Mouse (Mus musculus): ENCODE data around the gene Pitpnm2. TPM values are rescaled to one million over a fixed set of nuclear protein-coding genes. Genes with fewer than 3 reads are reported as not detected.

Gene Pitpnm2
- polyA plus RNA-seq, 1 experiment from 2014 or later = 4.0 TPM

DNA sequence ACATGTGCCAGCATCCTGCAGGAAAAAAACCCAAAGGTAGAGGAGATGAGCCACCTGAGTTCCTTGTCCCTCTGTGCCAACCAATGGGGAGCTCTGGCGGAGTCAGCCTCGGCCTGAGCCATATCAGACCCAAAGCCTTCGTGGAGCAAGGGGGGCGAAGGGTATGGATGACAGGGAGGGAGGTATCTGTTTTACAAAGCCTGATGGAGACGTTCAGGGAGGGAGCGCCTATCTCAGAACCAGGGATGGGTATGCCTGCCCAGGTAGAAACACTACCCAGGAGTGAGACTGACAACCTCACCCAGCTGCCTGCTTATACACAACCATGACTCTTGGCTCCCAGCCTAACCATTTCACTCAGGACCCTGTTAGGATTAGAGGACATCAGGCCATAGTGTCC lies 33.2 kb downstream of the Pitpnm2 start:
- peaks cover 26% of the 10 kb centered on the region for H3K4me1 ChIP-seq
- H3K4me3 ChIP-seq = no peak overlapping the region
- peaks cover 19% of the 10 kb centered on the region; the same call in 1 of the 2 replicates for H3K36me3 ChIP-seq (replicated peaks)
- no peaks in the 10 kb centered on the region for H3K27me3 ChIP-seq (replicated peaks; ENCODE audit: low read depth, poor library complexity, severe bottlenecking)
- 89% methylated on average over 6 of the region's 6 CpGs for WGBS
- H3K27ac ChIP-seq (replicated peaks) = no peak overlapping the region
- no peaks in the 10 kb centered on the region for H3K9me3 ChIP-seq
- DNase-seq (ENCODE audit: low spot score) = no peak

DNA sequence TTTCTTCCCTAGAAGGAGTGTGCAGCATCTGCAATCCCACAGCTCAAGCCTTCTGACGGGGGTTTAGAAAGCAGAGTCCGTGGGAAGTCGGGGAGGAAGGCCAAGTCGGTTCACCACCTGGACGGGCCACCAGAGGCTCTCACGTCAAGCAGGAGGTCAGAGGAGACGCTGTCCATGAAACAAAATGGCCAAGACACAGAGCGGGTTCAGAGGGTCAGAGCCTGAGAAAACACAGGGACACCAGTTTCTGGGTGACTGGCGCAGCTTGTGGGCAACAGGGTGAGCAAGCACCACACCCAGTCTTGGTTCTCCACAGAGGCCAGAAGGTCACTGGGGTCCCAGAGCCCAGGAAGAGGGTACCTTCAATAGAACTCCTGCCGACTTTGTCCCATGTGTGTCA lies 33.9 kb downstream of the Pitpnm2 start:
- H3K9me3 ChIP-seq = no peaks in the 10 kb centered on the region
- peak overlapping the region; percentile 41; the same call in 1 of the 2 replicates for H3K27ac ChIP-seq (replicated peaks)
- no peak for DNase-seq (ENCODE audit: low spot score)
- peaks cover 19% of the 10 kb centered on the region; the same call in 1 of the 2 replicates for H3K36me3 ChIP-seq (replicated peaks)
- H3K4me1 ChIP-seq = peaks cover 33% of the 10 kb centered on the region
- 84% methylated on average over 10 of the region's 10 CpGs for WGBS
- H3K27me3 ChIP-seq (replicated peaks; ENCODE audit: low read depth, poor library complexity, severe bottlenecking) = no peaks in the 10 kb centered on the region
- no peak overlapping the region for H3K4me3 ChIP-seq

DNA sequence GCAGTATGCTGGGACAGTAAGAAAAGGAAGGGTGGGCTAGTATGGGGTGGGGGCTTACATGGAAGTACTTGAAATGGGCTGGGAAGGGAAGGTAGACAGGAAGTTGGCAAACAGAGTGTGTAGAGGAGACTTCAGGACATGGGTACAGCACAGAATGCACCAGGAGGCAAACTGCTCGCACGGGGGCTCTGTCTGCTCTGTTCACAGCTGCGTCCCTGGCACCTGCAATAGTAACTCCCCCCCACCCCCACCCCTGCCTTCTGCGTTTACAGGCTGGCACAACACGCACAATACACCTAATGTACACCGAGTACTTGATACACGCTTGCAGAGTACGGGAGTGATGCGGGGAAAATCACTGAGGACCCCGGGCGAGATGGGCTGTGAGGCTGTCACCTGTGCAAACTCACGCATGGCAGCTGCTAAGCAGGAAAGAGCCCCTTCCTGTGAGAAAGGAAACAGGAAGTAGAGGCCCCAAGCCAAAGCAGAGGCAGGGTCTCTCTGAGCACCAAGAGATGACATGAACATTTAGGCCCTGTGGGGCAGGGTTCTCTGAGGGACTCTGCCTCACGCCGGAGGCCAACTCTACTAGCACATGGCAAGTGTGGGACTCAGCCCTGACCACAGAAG lies 34.9 kb downstream of the Pitpnm2 start:
- Histone ChIP-seq H3K36me3 (replicated peaks) (peaks cover 19% of the 10 kb centered on the region; the same call in 1 of the 2 replicates), H3K9me3 (no peaks in the 10 kb centered on the region), H3K27ac (replicated peaks) (peak overlapping the region; percentile 48), H3K4me3 (no peak overlapping the region), H3K27me3 (replicated peaks; ENCODE audit: low read depth, poor library complexity, severe bottlenecking) (no peaks in the 10 kb centered on the region), H3K4me1 (peaks cover 44% of the 10 kb centered on the region)
- no peak for DNase-seq (ENCODE audit: low spot score)
- 85% methylated on average over 14 of the region's 14 CpGs for WGBS

DNA sequence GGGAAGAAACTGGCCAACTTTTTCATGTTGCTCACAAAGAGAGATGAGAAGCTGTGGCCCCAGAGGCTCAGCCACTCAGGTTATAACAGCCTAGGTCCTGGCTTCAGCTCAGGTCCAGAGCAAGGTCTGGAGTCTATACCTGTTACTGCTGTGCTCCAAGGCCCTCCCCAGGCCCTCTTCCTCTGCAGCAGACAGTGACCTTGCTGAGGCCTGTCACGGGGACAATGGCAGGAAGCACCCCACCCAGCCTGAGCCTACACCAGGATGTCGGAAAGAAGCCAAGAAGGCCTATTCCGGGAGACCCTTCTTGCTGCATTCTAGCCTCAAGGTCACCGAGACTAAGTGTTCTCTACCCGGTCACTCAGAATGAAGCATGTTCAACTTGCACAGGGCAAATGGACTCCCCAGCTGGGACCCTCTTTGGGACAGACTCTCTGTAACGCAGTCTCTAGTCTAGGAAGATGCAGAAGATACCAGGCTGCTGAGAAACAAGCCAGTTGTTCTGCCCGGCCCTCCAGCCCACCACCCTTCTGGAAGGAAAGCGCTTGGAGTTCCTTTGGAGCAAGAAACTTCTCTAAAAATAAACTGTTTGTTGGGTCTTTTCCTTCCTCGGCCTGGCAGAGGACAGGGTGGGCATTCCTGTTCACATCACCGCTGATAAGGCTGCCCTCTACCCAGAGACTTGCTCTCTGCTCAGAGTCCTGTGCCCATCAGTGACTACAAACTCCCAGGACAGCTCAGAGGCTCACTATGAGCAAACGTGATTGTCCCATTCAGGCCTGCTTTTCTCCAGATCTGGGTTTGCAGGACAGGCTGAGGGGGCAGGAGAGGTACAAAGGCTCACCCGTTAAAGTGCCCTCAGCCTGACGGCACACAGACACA lies 35.7 kb downstream of the Pitpnm2 start:
- H3K36me3 ChIP-seq (replicated peaks) = peaks cover 19% of the 10 kb centered on the region; the same call in 1 of the 2 replicates
- H3K27ac ChIP-seq (replicated peaks) = peak overlapping the region; percentile 48
- 83% methylated on average over 13 of the region's 13 CpGs for WGBS

DNA sequence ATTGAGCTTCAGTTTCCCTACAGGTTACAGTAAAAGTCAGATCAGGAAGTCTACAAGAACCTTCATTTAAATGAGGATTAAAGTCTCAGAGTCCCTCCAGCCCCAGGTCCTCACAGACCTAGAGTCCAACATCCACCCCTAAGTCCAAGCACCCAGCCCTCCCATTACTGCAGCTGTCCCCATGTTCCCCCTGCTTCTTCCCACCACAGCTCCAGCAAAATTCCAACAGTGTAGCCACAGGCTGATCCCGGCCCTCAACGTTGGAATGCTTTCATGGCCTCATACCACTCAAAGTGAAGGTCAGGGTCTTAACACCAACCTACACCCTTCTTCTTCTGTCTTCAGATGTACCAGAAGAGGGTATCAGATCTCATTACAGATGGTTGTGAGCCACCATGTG lies 37.9 kb downstream of the Pitpnm2 start:
- Histone ChIP-seq H3K27ac (replicated peaks) (0 out of 2 replicates have a peak overlapping the region, but pooled peaks have one; percentile 66), H3K4me1 (peaks cover 57% of the 10 kb centered on the region), H3K9me3 (no peaks in the 10 kb centered on the region), H3K27me3 (replicated peaks; ENCODE audit: low read depth, poor library complexity, severe bottlenecking) (no peaks in the 10 kb centered on the region), H3K4me3 (no peak overlapping the region), H3K36me3 (replicated peaks) (peaks cover 19% of the 10 kb centered on the region; the same call in 1 of the 2 replicates)
- 90% methylated on average over 2 of the region's 2 CpGs for WGBS
- no peak for DNase-seq (ENCODE audit: low spot score)

More for the DNA sequence above, 35.7 kb downstream of the Pitpnm2 start:
- Histone ChIP-seq H3K27me3 (replicated peaks; ENCODE audit: low read depth, poor library complexity, severe bottlenecking) (no peaks in the 10 kb centered on the region), H3K4me3 (no peak overlapping the region), H3K9me3 (no peaks in the 10 kb centered on the region), H3K4me1 (peaks cover 46% of the 10 kb centered on the region)
- no peak for DNase-seq (ENCODE audit: low spot score)

DNA sequence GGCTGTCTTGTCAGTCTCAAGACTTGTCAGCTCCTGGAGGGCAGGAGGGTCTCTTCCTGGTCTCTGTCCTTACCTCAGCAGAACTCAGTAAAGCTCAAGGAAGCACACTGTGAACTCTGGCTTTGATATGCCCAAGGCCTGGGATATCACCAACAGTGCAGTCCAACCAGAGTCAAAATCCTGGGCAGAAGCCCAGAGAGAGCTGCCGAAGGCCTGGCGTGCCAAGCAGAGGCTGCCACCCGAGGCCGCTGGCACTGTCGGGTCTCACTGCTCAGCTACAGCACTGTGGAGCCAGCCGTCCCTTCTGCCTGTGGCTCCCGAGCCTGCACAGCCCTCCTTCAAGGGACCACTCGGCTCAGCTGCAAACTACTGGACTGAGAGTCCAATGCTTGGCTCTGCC lies 38.3 kb downstream of the Pitpnm2 start:
- H3K36me3 ChIP-seq (replicated peaks) = peaks cover 19% of the 10 kb centered on the region; the same call in 1 of the 2 replicates
- peaks cover 61% of the 10 kb centered on the region for H3K4me1 ChIP-seq
- no peak for DNase-seq (ENCODE audit: low spot score)
- H3K4me3 ChIP-seq = no peak overlapping the region
- peak overlapping the region; percentile 66 for H3K27ac ChIP-seq (replicated peaks)
- no peaks in the 10 kb centered on the region for H3K9me3 ChIP-seq
- WGBS = 89% methylated on average over 8 of the region's 8 CpGs
- H3K27me3 ChIP-seq (replicated peaks; ENCODE audit: low read depth, poor library complexity, severe bottlenecking) = no peaks in the 10 kb centered on the region

DNA sequence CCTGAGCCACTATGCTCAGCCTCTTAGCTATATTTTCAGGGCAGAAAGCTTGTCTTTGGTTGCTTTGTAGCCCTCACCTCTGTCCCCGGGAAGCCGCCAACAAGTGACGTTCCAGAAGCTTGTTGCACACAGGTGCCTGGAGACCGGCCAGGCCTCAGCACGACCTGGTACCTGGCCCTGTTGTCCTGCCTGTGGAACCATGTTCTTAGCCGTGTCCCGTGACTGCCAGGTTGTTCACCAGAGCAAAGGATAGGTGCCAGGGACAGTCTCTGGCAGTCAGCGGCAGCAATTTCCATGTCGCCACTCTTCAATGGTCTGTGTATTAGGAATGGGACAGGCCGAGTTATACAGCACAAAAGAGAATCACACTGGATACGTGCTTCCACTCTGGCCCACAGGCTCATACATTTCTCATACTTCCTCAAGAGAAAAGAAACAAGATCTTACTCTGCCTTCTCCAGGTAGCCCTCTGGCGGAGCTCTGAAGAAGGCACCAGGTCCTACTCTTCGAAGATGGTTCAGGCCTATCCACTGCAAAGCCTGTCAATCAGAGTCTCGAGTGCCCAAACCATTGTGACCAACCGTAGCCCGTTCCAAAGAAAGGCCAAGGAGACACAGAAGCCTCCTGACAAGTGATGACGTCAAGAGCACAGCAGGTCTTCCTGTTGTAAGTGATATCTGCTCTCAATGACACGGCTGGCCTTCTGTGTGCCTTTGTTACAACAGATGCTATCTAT lies 39.1 kb downstream of the Pitpnm2 start:
- Histone ChIP-seq H3K27ac (replicated peaks) (no peak overlapping the region), H3K36me3 (replicated peaks) (peaks cover 16% of the 10 kb centered on the region; the same call in 1 of the 2 replicates), H3K9me3 (no peaks in the 10 kb centered on the region), H3K4me1 (peaks cover 64% of the 10 kb centered on the region), H3K27me3 (replicated peaks; ENCODE audit: low read depth, poor library complexity, severe bottlenecking) (no peaks in the 10 kb centered on the region), H3K4me3 (no peak overlapping the region)
- DNase-seq (ENCODE audit: low spot score) = no peak
- WGBS = 74% methylated on average over 18 of the region's 18 CpGs

DNA sequence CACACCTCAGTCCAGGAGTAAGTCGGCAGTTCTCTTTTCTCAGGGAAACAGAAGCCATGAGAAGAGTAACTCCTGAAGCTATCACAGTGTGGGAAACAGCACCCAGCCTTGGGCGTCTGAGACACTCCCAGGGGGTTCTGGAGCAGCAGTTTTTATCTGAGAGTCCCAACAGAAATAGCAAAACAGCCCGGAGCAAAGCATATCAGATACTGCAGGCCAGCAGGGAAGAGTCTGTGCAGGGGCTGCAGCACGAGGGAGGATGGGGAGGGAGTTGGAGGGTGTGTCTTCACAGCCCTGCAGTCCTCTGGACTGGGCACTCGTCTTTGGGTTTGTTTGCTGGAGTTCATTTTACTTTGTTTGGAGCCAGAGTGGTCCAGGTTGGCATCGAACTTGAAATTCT lies 39.7 kb downstream of the Pitpnm2 start:
- H3K4me3 ChIP-seq = no peak overlapping the region
- peaks cover 12% of the 10 kb centered on the region; the same call in 1 of the 2 replicates for H3K36me3 ChIP-seq (replicated peaks)
- H3K4me1 ChIP-seq = peaks cover 65% of the 10 kb centered on the region
- H3K27me3 ChIP-seq (replicated peaks; ENCODE audit: low read depth, poor library complexity, severe bottlenecking) = no peaks in the 10 kb centered on the region
- DNase-seq (ENCODE audit: low spot score) = no peak
- no peak overlapping the region for H3K27ac ChIP-seq (replicated peaks)
- WGBS = 57% methylated on average over 6 of the region's 6 CpGs
- H3K9me3 ChIP-seq = no peaks in the 10 kb centered on the region

DNA sequence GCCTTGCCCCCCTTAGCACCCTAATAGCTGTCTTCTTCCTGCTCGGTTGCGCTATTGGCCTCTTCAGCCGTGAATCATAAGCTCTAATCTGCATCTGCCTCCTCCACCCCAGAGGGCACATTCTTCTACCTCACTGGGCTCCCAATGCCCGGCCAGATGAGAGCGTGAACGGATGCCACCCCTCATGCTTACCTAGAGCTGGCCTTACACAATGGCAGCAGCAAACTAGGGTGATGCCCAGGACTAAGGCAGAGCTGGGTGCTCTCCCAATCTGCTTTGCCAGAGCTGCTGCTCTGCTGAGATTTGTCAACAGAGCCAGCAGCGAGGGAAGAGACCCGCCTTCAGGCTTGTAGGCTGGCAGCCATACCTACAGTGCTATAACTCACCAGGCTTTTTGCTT lies 41.5 kb downstream of the Pitpnm2 start:
- Histone ChIP-seq H3K4me3 (no peak overlapping the region), H3K9me3 (no peaks in the 10 kb centered on the region), H3K27me3 (replicated peaks; ENCODE audit: low read depth, poor library complexity, severe bottlenecking) (no peaks in the 10 kb centered on the region), H3K4me1 (peaks cover 67% of the 10 kb centered on the region), H3K36me3 (replicated peaks) (peaks cover 2% of the 10 kb centered on the region; the same call in 1 of the 2 replicates), H3K27ac (replicated peaks) (no peak overlapping the region; the same call in 1 of the 2 replicates)
- 85% methylated on average over 8 of the region's 8 CpGs for WGBS
- no peak for DNase-seq (ENCODE audit: low spot score)

DNA sequence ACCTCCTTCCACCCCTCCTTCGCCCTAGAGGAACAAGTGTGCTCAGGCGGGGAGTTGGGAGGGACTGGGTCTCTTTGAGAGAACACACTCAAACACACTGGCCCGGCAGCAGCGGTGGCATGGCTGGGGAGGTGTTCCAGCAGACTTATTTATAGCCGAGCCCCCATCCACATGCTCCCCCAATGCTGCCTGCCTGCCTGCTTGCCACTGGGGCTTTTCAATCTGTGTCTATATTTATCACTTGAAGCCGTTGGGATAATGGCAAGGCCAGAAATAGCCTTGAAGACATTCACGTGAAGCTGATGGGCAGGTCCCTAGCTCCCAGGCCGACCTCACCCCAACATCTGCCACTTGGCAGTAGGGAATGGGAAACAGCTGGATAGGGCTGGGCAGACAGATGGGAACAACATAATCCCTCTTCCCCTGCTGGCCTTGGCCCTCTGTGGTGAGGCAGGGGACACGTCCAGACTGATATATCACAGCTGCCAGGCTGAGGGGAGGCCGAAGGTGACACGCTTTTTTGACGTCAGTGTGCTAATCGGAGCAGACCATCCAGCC lies 43.0 kb downstream of the Pitpnm2 start:
- no peak overlapping the region for H3K4me3 ChIP-seq
- no peaks in the 10 kb centered on the region for H3K36me3 ChIP-seq (replicated peaks)
- no peaks in the 10 kb centered on the region for H3K9me3 ChIP-seq
- DNase-seq (ENCODE audit: low spot score) = peak; percentile 63
- 41% methylated on average over 13 of the region's 13 CpGs for WGBS
- H3K27me3 ChIP-seq (replicated peaks; ENCODE audit: low read depth, poor library complexity, severe bottlenecking) = no peaks in the 10 kb centered on the region
- peak overlapping the region; percentile 0; the same call in 1 of the 2 replicates for H3K27ac ChIP-seq (replicated peaks)
- peaks cover 78% of the 10 kb centered on the region for H3K4me1 ChIP-seq

DNA sequence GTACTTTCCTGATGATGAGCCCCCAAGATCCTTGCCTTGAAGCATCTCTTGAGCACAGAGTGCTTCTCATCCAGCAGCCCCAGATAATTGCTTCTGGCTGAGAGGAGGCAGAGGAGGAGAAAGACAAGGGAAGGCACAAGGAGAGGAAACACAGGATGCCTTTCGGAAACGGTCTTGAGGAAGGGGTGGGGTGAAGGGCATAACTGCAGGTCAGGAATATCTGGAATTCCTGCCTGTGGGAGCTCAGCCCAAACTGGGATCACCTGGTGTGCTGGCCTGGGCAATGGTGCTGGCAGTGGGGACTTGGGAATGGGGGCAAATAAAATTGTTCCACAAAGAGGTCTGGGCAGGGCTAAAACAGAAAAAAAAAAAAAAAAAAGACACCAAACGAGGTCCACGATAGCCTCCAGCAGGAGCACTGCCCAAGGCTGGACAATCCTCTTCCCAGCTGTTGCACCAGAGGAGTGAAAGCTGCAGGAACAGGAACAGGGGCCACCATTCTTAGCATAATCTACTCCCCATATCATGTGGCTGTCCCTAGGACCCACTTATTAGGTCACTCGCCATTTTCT lies 43.7 kb downstream of the Pitpnm2 start:
- Histone ChIP-seq H3K27me3 (replicated peaks; ENCODE audit: low read depth, poor library complexity, severe bottlenecking) (no peaks in the 10 kb centered on the region), H3K4me1 (peaks cover 76% of the 10 kb centered on the region), H3K9me3 (no peaks in the 10 kb centered on the region), H3K36me3 (replicated peaks) (no peaks in the 10 kb centered on the region), H3K4me3 (no peak overlapping the region), H3K27ac (replicated peaks) (peak overlapping the region; percentile 44; the same call in 1 of the 2 replicates)
- 33% methylated on average over 5 of the region's 5 CpGs for WGBS
- no peak for DNase-seq (ENCODE audit: low spot score)

Data from embryonic facial prominence, embryonic 10.5 days (tissue).